Mouse (Mus musculus) hematopoietic stem cell, adult 5-6 weeks (primary cell): ENCODE measurements at regions not wholly inside any gene's neighbourhood (a gene's known extent, or its start where the extent isn't known, plus 50 kb on each side); places are given as distances from the start of the nearest gene placed in this dataset.

Experiments
- ATAC-seq, 2 experiments: fragments of 125-278 bp in 1 of 2; replicated peaks in 1 of 2; 2 replicates each; pipeline ENCODE4 v1.8.0; 2016 to 2017; ENCODE audit warnings: inconsistent platforms in 2 of 2, mild to moderate bottlenecking in 2 of 2, moderate number of reproducible peaks in 2 of 2, low read depth in 1 of 2, moderate TSS enrichment in 1 of 2; ENCODE audit not compliant: low FRiP score in 2 of 2, poor library complexity in 2 of 2, severe bottlenecking in 2 of 2, insufficient read depth in 1 of 2, low TSS enrichment in 1 of 2

DNA sequence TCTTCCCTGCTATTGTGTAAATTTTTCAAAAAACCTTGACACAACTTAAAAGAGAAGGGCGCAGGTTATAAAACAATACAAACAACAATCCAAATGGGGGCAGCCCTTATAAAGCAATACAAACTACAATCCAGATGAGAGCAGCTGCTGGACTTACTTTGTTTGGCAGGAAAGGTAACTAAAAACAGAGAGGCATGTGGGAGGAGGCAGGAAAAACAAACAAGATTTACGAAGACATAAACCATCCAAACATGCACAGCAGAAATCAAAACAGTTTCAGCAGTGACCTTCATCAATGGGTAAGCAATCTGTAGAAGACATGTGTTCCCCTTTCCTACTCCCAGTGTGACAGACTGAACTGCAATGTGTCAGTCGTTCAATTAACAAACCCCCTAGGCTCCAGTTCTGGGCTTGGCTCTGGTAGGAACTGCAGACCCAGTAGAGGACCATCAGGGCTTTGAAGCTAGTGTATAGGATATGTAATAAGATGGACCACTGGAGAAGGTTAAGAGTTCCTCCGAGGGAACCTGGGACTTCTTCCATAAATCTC lies 62.9 kb upstream of the Col1a2 start:
- no peak for ATAC-seq

DNA sequence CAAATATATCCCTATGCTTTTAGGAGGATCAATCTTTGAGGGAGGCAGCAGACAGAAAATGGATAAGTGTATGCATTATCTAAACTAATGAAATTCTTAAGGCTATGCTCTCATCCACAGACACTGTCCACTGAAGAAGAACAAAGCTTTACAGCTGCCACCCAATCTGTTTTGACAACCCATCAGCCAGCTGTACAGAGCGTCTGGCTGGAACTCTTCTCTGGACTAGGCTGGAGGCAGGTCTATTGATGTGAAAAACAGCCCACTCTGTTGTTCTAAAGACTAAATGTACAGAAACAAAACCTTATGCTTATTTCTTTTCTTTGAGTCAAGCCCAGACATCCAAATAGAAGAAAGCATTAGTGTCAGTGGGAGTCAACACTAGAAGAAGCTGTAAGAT lies 58.7 kb upstream of the Col1a2 start:
- no peak for ATAC-seq

DNA sequence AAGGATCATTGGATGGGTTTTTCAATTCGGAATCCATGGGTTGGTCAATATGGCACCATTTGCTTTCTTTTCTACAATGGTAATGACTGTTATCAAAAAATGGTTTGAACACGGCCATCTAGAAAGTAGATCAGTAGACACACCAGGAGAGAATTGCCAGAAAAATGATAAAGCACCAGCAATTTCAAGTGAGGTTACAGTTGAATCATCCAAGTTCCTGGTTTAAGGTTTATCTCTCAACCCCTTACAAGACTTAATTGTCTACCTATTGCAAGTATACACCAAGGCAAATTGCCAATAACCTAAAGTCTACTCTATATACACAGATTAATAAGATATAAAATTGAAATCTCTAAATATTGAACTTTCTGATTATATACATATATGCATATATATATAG lies 53.4 kb upstream of the Col1a2 start:
- no peak for ATAC-seq
